Mouse (Mus musculus) left cerebral cortex, adult 2 months (tissue): ENCODE data around the gene Ubash3a. TPM values are rescaled to one million over a fixed set of nuclear protein-coding genes. Genes with fewer than 3 reads are reported as not detected.
"Not testable (repeated sequence)": the region's sequence is repeated elsewhere in the genome, so short reads cannot be mapped to it uniquely, and the experiment has no call there.

Source experiments
- DNase-seq, 2 experiments: peaks; one replicate each; pipeline ENCODE4 v3.0.0; 2021 to 2022; ENCODE audit warnings: low spot score in 2 of 2, mixed read lengths in 1 of 2; ENCODE audit errors: extremely low spot score in 1 of 2
- H3K27ac ChIP-seq: fragments of 200-600 bp; 2 replicates; pipeline ENCODE4 v1.8.1; 2022
- H3K4me3 ChIP-seq: fragments of 200-600 bp; 2 replicates; pipeline ENCODE4 v1.8.1; 2022
- CTCF ChIP-seq: fragments of 200-600 bp; IDR thresholded peaks from 2 replicates; pipeline ENCODE4 v1.8.1; 2022; ENCODE audit warnings: antibody characterized with exemption, mild to moderate bottlenecking, moderate library complexity
- intact Hi-C: fragments of 180-260 bp; cut with DNase I; formaldehyde crosslinking; loops from one replicate; pipeline ENCODE4 v1.15.1; 2025
- total RNA-seq, 2 experiments: library from RNA; stranded (reverse); gene quantifications; 2 replicates each; pipeline ENCODE4 v1.2.3; 2021

The Ubash3a gene
- total RNA-seq, 2 experiments from 2014 or later = not detected

GRCm38 (mm10) chr17:31265171-31265572 is 57.5 kb downstream of the Ubash3a start:
- peak in 1 of 2 experiments; percentile 7 for DNase-seq
- no peak overlapping the region for H3K4me3 ChIP-seq
- intact Hi-C loops = no loop called here
- no peak overlapping the region for H3K27ac ChIP-seq
- TF ChIP-seq CTCF = no peak; the same call in none of the 2 replicates

- H3K27ac ChIP-seq = no peak overlapping the region
- TF ChIP-seq CTCF = no peak
- intact Hi-C loops = no loop called here
- H3K4me3 ChIP-seq = no peak overlapping the region
- no peak for DNase-seq
Measured at GRCm38 (mm10) chr17:31265831-31266230, 58.2 kb downstream of the Ubash3a start.

GRCm38 (mm10) chr17:31266321-31266950 is 58.8 kb downstream of the Ubash3a start:
- H3K27ac ChIP-seq = no peak overlapping the region
- H3K4me3 ChIP-seq = no peak overlapping the region
- no peak for DNase-seq
- intact Hi-C loops = no loop called here
- no peak for TF ChIP-seq CTCF

GRCm38 (mm10) chr17:31267138-31267537 is 59.5 kb downstream of the Ubash3a start:
- TF ChIP-seq CTCF = no peak
- no peak overlapping the region for H3K4me3 ChIP-seq
- H3K27ac ChIP-seq = no peak overlapping the region
- intact Hi-C loops = no loop called here
- DNase-seq = peak in 1 of 2 experiments; percentile 12

GRCm38 (mm10) chr17:31267603-31268002 is 59.9 kb downstream of the Ubash3a start:
- Histone ChIP-seq H3K4me3 (no peak overlapping the region), H3K27ac (peak overlapping the region; percentile 8; the same call in 1 of the 2 replicates)
- no peak for TF ChIP-seq CTCF
- intact Hi-C loops = no loop called here
- peak in 1 of 2 experiments; percentile 5 for DNase-seq

- Histone ChIP-seq H3K4me3 (no peak overlapping the region), H3K27ac (no peak overlapping the region; the same call in 1 of the 2 replicates)
- intact Hi-C loops = no loop called here
- peak in 1 of 2 experiments; percentile 9 for DNase-seq
- no peak for TF ChIP-seq CTCF
Measured at GRCm38 (mm10) chr17:31268016-31268415, 60.3 kb downstream of the Ubash3a start.

- TF ChIP-seq CTCF = no peak
- Histone ChIP-seq H3K4me3 (no peak overlapping the region), H3K27ac (no peak overlapping the region)
- intact Hi-C loops = no loop called here
- no peak for DNase-seq
Measured at GRCm38 (mm10) chr17:31269761-31270160, 62.1 kb downstream of the Ubash3a start.

- TF ChIP-seq CTCF = no peak
- Histone ChIP-seq H3K27ac (no peak overlapping the region), H3K4me3 (no peak overlapping the region)
- no peak for DNase-seq
- intact Hi-C loops = no loop called here
Measured at GRCm38 (mm10) chr17:31270246-31270645, 62.6 kb downstream of the Ubash3a start.

- intact Hi-C loops, DNase-seq, H3K27ac ChIP-seq, H3K4me3 ChIP-seq: not testable (repeated sequence)
Measured at GRCm38 (mm10) chr17:31270736-31271135, 63.1 kb downstream of the Ubash3a start.

GRCm38 (mm10) chr17:31271136-31271851 is 63.6 kb downstream of the Ubash3a start:
- intact Hi-C loops = no loop called here
- H3K27ac ChIP-seq = no peak overlapping the region
- TF ChIP-seq CTCF = peak; percentile 9; the same call in 1 of the 2 replicates
- no peak for DNase-seq
- H3K4me3 ChIP-seq = no peak overlapping the region

GRCm38 (mm10) chr17:31272416-31273165 is 64.9 kb downstream of the Ubash3a start:
- DNase-seq = no peak
- intact Hi-C loops = no loop called here
- H3K4me3 ChIP-seq = no peak overlapping the region

GRCm38 (mm10) chr17:31273631-31274030 is 66.0 kb downstream of the Ubash3a start:
- no peak for DNase-seq
- no peak overlapping the region for H3K4me3 ChIP-seq
- intact Hi-C loops = no loop called here
- TF ChIP-seq CTCF = no peak
- H3K27ac ChIP-seq = no peak overlapping the region

More at GRCm38 (mm10) chr17:31272416-31273165, 64.9 kb downstream of the Ubash3a start:
- TF ChIP-seq CTCF = no peak
- H3K27ac ChIP-seq = no peak overlapping the region
